Mouse (Mus musculus) kidney, postnatal 0 days (tissue): Measurements from ENCODE around the gene Cyp2s1. TPM values are rescaled to one million over a fixed set of nuclear protein-coding genes. Genes with fewer than 3 reads are reported as not detected.

Experiments
- ATAC-seq: fragments of 200-750 bp; cut with Nextera tagmentation; replicated peaks from 2 replicates; pipeline ENCODE4 v1.8.0; 2017; ENCODE audit warnings: low read depth, moderate number of reproducible peaks, moderate TSS enrichment, moderate library complexity; ENCODE audit not compliant: low FRiP score
- DNase-seq: peaks from one replicate; pipeline ENCODE4 v3.0.0-alpha.2; 2016; ENCODE audit warnings: low spot score
- H3K27ac ChIP-seq: fragments of 300-500 bp; sonication (generic); 2 replicates; pipeline ENCODE4 v1.5.1; 2014; ENCODE audit warnings: mild to moderate bottlenecking
- H3K27me3 ChIP-seq: fragments of 300-500 bp; sonication (generic); 2 replicates; pipeline ENCODE4 v1.6.1; 2014; ENCODE audit warnings: low read length, mixed read lengths; ENCODE audit not compliant: insufficient read depth
- H3K36me3 ChIP-seq: fragments of 300-500 bp; sonication (generic); 2 replicates; pipeline ENCODE4 v1.6.1; 2014; ENCODE audit warnings: low read length, mixed read lengths; ENCODE audit not compliant: insufficient read depth
- H3K4me1 ChIP-seq: fragments of 300-500 bp; sonication (generic); replicated peaks from 2 replicates; pipeline ENCODE4 v1.6.1; 2014; ENCODE audit warnings: antibody characterized with exemption, low read length, mixed read lengths; ENCODE audit not compliant: insufficient read depth
- H3K4me2 ChIP-seq: fragments of 300-500 bp; sonication (generic); 2 replicates; pipeline ENCODE4 v1.6.1; 2014; ENCODE audit warnings: mild to moderate bottlenecking, low read length, moderate library complexity, mixed read lengths
- H3K4me3 ChIP-seq: fragments of 300-500 bp; sonication (generic); replicated peaks from 2 replicates; pipeline ENCODE4 v1.5.1; 2014; ENCODE audit warnings: low read depth, low read length
- H3K9ac ChIP-seq: fragments of 300-500 bp; sonication (generic); 2 replicates; pipeline ENCODE4 v1.6.1; 2014; ENCODE audit warnings: low read depth, low read length
- H3K9me3 ChIP-seq: fragments of 300-500 bp; sonication (generic); replicated peaks from 2 replicates; pipeline ENCODE4 v1.6.1; 2016; ENCODE audit warnings: low read length, inconsistent platforms, mixed read lengths
- CTCF ChIP-seq: IDR thresholded peaks from 2 replicates; pipeline ENCODE4 v1.5.1; 2016; ENCODE audit warnings: antibody characterized with exemption, low read depth, mild to moderate bottlenecking, moderate library complexity
- WGBS: fragments of 180-500 bp; shearing (Covaris S2); extraction: QIAGEN DNeasy Blood & Tissue Kit; methylation state at CpG from one replicate; pipeline ENCODE4 v1.1.7; 2014; 5-methylcytosine and 5-hydroxymethylcytosine counted together
- polyA plus RNA-seq: library from polyadenylated mRNA; unstranded; fragments of >200 nt; fragmentation: Nextera tagmentation; extraction: Ambion mirVana; gene quantifications from 2 replicates; pipeline ENCODE4 v1.2.1, GENCODE M21; 2015

Gene Cyp2s1
- polyA plus RNA-seq, 1 experiment from 2014 or later, result 26.7 TPM

DNA sequence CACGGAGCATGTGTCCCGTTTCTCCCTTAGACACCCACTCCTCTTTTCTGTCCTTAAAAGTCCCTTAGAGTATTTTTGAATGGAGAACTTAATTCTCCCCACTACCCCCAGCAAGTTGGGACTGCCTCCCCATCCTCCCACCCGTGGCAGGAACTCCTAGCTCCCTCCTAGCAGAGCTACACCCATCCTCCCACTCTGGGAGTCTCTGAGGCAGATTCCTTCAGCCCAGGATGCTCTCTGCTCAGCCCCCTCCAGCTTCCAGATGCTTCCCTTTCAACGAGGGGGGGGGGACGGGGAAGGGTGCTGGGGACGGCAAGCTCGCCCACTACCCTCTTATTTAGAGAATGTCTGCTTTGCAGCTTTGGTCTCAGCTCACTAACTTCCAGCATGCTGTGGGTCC is 1.1 kb downstream of the Cyp2s1 start:
- H3K4me3 ChIP-seq, result peak overlapping the region; percentile 57

GRCm38 (mm10) chr7:25814711-25815110 is 2.0 kb downstream of the Cyp2s1 start:
- H3K9ac ChIP-seq, result no peak overlapping the region
- H3K4me1 ChIP-seq, result peaks cover 3% of the 10 kb centered on the region; the same call in 1 of the 2 replicates
- peak overlapping the region; percentile 86; the same call in 1 of the 2 replicates for H3K4me2 ChIP-seq
- 70% methylated on average over 9 of the region's 9 CpGs for WGBS
- no peaks in the 10 kb centered on the region for H3K9me3 ChIP-seq
- no peaks in the 10 kb centered on the region for H3K36me3 ChIP-seq
- H3K27me3 ChIP-seq, result no peaks in the 10 kb centered on the region
- H3K4me3 ChIP-seq, result 0 out of 2 replicates have a peak overlapping the region, but pooled peaks have one; percentile 3
- no peak overlapping the region for H3K27ac ChIP-seq
- no peak for TF ChIP-seq CTCF
- ATAC-seq, result no peak
- DNase-seq, result no peak

More for the DNA sequence above, 1.1 kb downstream of the Cyp2s1 start:
- ATAC-seq, result no peak
- Histone ChIP-seq H3K36me3 (no peaks in the 10 kb centered on the region), H3K4me2 (peak overlapping the region; percentile 86), H3K9me3 (no peaks in the 10 kb centered on the region), H3K4me1 (peaks cover 3% of the 10 kb centered on the region; the same call in 1 of the 2 replicates), H3K27me3 (no peaks in the 10 kb centered on the region), H3K9ac (peak overlapping the region; percentile 76), H3K27ac (no peak overlapping the region)
- no peak for DNase-seq
- 16% methylated on average over 7 of the region's 7 CpGs for WGBS
- no peak for TF ChIP-seq CTCF

GRCm38 (mm10) chr7:25812195-25812594 is 4.5 kb downstream of the Cyp2s1 start:
- H3K4me1 ChIP-seq, result peaks cover 3% of the 10 kb centered on the region; the same call in 1 of the 2 replicates
- H3K4me2 ChIP-seq, result no peak overlapping the region
- TF ChIP-seq CTCF, result no peak
- 70% methylated on average over 1 of the region's 1 CpGs for WGBS
- DNase-seq (no peak), ATAC-seq (no peak)
- no peak overlapping the region for H3K27ac ChIP-seq
- no peaks in the 10 kb centered on the region for H3K27me3 ChIP-seq
- H3K36me3 ChIP-seq, result no peaks in the 10 kb centered on the region
- H3K4me3 ChIP-seq, result no peak overlapping the region
- H3K9ac ChIP-seq, result no peak overlapping the region
- no peaks in the 10 kb centered on the region for H3K9me3 ChIP-seq

GRCm38 (mm10) chr7:25811716-25812115 is 5.0 kb downstream of the Cyp2s1 start:
- no peaks in the 10 kb centered on the region for H3K9me3 ChIP-seq
- peaks cover 3% of the 10 kb centered on the region; the same call in 1 of the 2 replicates for H3K4me1 ChIP-seq
- no peak for TF ChIP-seq CTCF
- ATAC-seq (no peak), DNase-seq (no peak)
- 83% methylated on average over 2 of the region's 2 CpGs for WGBS
- H3K36me3 ChIP-seq, result no peaks in the 10 kb centered on the region
- H3K9ac ChIP-seq, result no peak overlapping the region
- H3K4me2 ChIP-seq, result no peak overlapping the region
- no peak overlapping the region for H3K27ac ChIP-seq
- H3K27me3 ChIP-seq, result no peaks in the 10 kb centered on the region
- H3K4me3 ChIP-seq, result no peak overlapping the region

DNA sequence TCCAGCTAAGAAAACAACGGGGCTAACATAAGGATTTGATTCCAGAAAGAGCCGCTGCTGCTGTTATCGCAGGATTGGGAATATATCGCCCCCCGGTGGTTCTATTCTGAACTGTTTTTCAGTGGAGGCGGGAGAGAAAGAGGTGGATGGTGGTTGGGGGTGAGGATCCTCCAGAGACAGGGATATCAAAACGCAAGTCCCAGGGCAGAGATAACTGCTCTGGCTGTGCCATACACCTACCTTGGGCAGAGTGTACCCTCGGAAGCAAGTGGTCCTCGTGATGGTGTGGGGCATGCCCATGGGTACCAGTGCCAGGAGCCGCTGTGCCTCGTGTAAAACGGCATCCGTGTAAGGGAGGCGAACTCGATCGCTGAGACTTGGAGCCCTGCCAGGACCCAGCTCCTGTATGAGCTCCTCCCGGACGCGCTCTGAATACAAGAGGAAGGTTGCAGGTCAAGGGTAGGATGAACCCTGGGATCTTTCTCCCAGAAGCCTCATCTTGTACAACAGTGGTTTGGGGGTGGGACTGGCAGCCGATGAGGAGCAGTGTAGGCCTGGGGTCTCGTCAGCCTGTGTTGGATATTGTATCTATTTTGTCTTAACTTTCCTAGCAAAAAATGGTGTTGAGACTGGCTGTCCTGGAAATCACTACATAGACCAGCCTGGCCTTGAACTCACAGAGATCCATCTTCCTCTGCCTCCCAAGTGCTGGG is 10.9 kb downstream of the Cyp2s1 start:
- DNase-seq (peak; percentile 94), ATAC-seq (peak; percentile 27; the same call in 1 of the 2 replicates)
- peak; percentile 89 for TF ChIP-seq CTCF
- Histone ChIP-seq H3K9me3 (no peaks in the 10 kb centered on the region), H3K4me2 (peak overlapping the region; percentile 37), H3K36me3 (no peaks in the 10 kb centered on the region), H3K27ac (no peak overlapping the region), H3K9ac (0 out of 2 replicates have a peak overlapping the region, but pooled peaks have one; percentile 50), H3K27me3 (no peaks in the 10 kb centered on the region), H3K4me3 (no peak overlapping the region), H3K4me1 (peaks cover 6% of the 10 kb centered on the region; the same call in 1 of the 2 replicates)
- 19% methylated on average over 21 of the region's 21 CpGs for WGBS

GRCm38 (mm10) chr7:25804792-25805191 is 11.9 kb downstream of the Cyp2s1 start:
- Histone ChIP-seq H3K4me2 (no peak overlapping the region), H3K4me3 (no peak overlapping the region), H3K4me1 (peaks cover 6% of the 10 kb centered on the region; the same call in 1 of the 2 replicates), H3K9ac (no peak overlapping the region), H3K27ac (no peak overlapping the region; the same call in 1 of the 2 replicates), H3K9me3 (no peaks in the 10 kb centered on the region), H3K36me3 (no peaks in the 10 kb centered on the region), H3K27me3 (no peaks in the 10 kb centered on the region)
- DNase-seq (peak; percentile 32), ATAC-seq (no peak)
- 49% methylated on average over 4 of the region's 4 CpGs for WGBS
- no peak for TF ChIP-seq CTCF
